Mouse (Mus musculus) neural tube, embryonic 11.5 days (tissue): ENCODE data around the gene Krt28. TPM values are rescaled to one million over a fixed set of nuclear protein-coding genes. Genes with fewer than 3 reads are reported as not detected.

Experiments
- ATAC-seq: fragments of 200-750 bp; cut with Nextera tagmentation; 2 replicates; pipeline ENCODE4 v1.8.0; 2017; ENCODE audit warnings: moderate number of reproducible peaks, mild to moderate bottlenecking, moderate TSS enrichment, moderate library complexity; ENCODE audit not compliant: insufficient read depth, low FRiP score, low TSS enrichment
- DNase-seq: peaks from one replicate; pipeline ENCODE4 v3.0.0-alpha.2; 2015; ENCODE audit warnings: low spot score
- H3K27ac ChIP-seq: fragments of 300-500 bp; sonication (generic); 2 replicates; pipeline ENCODE4 v1.5.1; 2014; ENCODE audit warnings: low read depth, mild to moderate bottlenecking, low read length
- H3K27me3 ChIP-seq: fragments of 300-500 bp; sonication (generic); 2 replicates; pipeline ENCODE4 v1.6.1; 2014; ENCODE audit warnings: mild to moderate bottlenecking, low read length, mixed read lengths; ENCODE audit not compliant: control insufficient read depth, insufficient read depth
- H3K36me3 ChIP-seq: fragments of 300-500 bp; sonication (generic); 2 replicates; pipeline ENCODE4 v1.6.1; 2014; ENCODE audit warnings: mild to moderate bottlenecking, low read length, moderate library complexity, mixed read lengths; ENCODE audit not compliant: control insufficient read depth, insufficient read depth
- H3K4me1 ChIP-seq: fragments of 300-500 bp; sonication (generic); 2 replicates; pipeline ENCODE4 v1.6.1; 2014; ENCODE audit warnings: low read length, mixed read lengths; ENCODE audit not compliant: control insufficient read depth, insufficient read depth
- H3K4me2 ChIP-seq: fragments of 300-500 bp; sonication (generic); 2 replicates; pipeline ENCODE4 v1.6.1; 2014; ENCODE audit warnings: low read depth, mild to moderate bottlenecking, moderate library complexity
- H3K4me3 ChIP-seq: fragments of 300-500 bp; sonication (generic); 2 replicates; pipeline ENCODE4 v1.5.1; 2014; ENCODE audit warnings: low read depth, low read length
- H3K9ac ChIP-seq: fragments of 300-500 bp; sonication (generic); 2 replicates; pipeline ENCODE4 v1.6.1; 2014; ENCODE audit warnings: mild to moderate bottlenecking, low read length
- H3K9me3 ChIP-seq: fragments of 300-500 bp; sonication (generic); 2 replicates; pipeline ENCODE4 v1.6.1; 2016; ENCODE audit warnings: low read length; ENCODE audit not compliant: control insufficient read depth
- WGBS: fragments of 180-500 bp; shearing (Covaris S2); extraction: QIAGEN DNeasy Blood & Tissue Kit; methylation state at CpG from one replicate; pipeline ENCODE4 v1.1.7; 2014; 5-methylcytosine and 5-hydroxymethylcytosine counted together
- polyA plus RNA-seq: library from polyadenylated mRNA; unstranded; fragments of >200 nt; fragmentation: Nextera tagmentation; extraction: Ambion mirVana; gene quantifications from 2 replicates; pipeline ENCODE4 v1.2.1, GENCODE M21; 2014

Gene Krt28
- polyA plus RNA-seq, 1 experiment from 2014 or later, result 0.19 TPM

- H3K36me3 ChIP-seq, result no peaks in the 10 kb centered on the region
- H3K4me2 ChIP-seq, result no peak overlapping the region
- no peak overlapping the region for H3K4me3 ChIP-seq
- H3K9me3 ChIP-seq, result no peaks in the 10 kb centered on the region
- no peaks in the 10 kb centered on the region for H3K27me3 ChIP-seq
- DNase-seq, result no peak
- ATAC-seq, result no peak
- H3K4me1 ChIP-seq, result no peaks in the 10 kb centered on the region
- H3K27ac ChIP-seq, result no peak overlapping the region
- no peak overlapping the region for H3K9ac ChIP-seq
- WGBS, result 62% methylated on average over 8 of the region's 8 CpGs
These were observed 24.1 kb upstream of the Krt28 start for GRCm38 (mm10) chr11:99398832-99399231.

- Histone ChIP-seq H3K4me3 (no peak overlapping the region), H3K4me2 (no peak overlapping the region), H3K27me3 (no peaks in the 10 kb centered on the region), H3K9me3 (no peaks in the 10 kb centered on the region), H3K9ac (no peak overlapping the region), H3K4me1 (no peaks in the 10 kb centered on the region), H3K27ac (no peak overlapping the region), H3K36me3 (no peaks in the 10 kb centered on the region)
- ATAC-seq, result no peak
- WGBS, result 87% methylated on average over 3 of the region's 3 CpGs
- DNase-seq, result no peak
These were observed 23.4 kb upstream of the Krt28 start for GRCm38 (mm10) chr11:99398084-99398483.

- no peaks in the 10 kb centered on the region for H3K36me3 ChIP-seq
- 89% methylated on average over 2 of the region's 2 CpGs for WGBS
- no peak for ATAC-seq
These were observed 22.0 kb upstream of the Krt28 start for GRCm38 (mm10) chr11:99396661-99397060.

GRCm38 (mm10) chr11:99396034-99396433, 21.3 kb upstream of the Krt28 start:
- H3K9ac ChIP-seq, result no peak overlapping the region
- no peaks in the 10 kb centered on the region for H3K36me3 ChIP-seq
- no peaks in the 10 kb centered on the region for H3K27me3 ChIP-seq
- no peak overlapping the region for H3K4me2 ChIP-seq
- ATAC-seq (no peak), DNase-seq (no peak)
- no peak overlapping the region for H3K4me3 ChIP-seq
- no peak overlapping the region for H3K27ac ChIP-seq
- no peaks in the 10 kb centered on the region for H3K4me1 ChIP-seq
- no peaks in the 10 kb centered on the region for H3K9me3 ChIP-seq
- 42% methylated on average over 3 of the region's 3 CpGs for WGBS

More at GRCm38 (mm10) chr11:99396661-99397060, 22.0 kb upstream of the Krt28 start:
- Histone ChIP-seq H3K27me3 (no peaks in the 10 kb centered on the region), H3K4me2 (no peak overlapping the region), H3K27ac (no peak overlapping the region), H3K9me3 (no peaks in the 10 kb centered on the region), H3K9ac (no peak overlapping the region), H3K4me3 (no peak overlapping the region), H3K4me1 (no peaks in the 10 kb centered on the region)
- DNase-seq, result no peak

GRCm38 (mm10) chr11:99392492-99392891, 17.8 kb upstream of the Krt28 start:
- Histone ChIP-seq H3K27ac (no peak overlapping the region), H3K9ac (no peak overlapping the region), H3K27me3 (no peaks in the 10 kb centered on the region), H3K36me3 (no peaks in the 10 kb centered on the region), H3K9me3 (no peaks in the 10 kb centered on the region), H3K4me2 (no peak overlapping the region), H3K4me1 (no peaks in the 10 kb centered on the region), H3K4me3 (no peak overlapping the region)
- 92% methylated on average over 10 of the region's 10 CpGs for WGBS
- ATAC-seq (no peak), DNase-seq (no peak)

- no peaks in the 10 kb centered on the region for H3K27me3 ChIP-seq
- no peak overlapping the region for H3K4me2 ChIP-seq
- H3K9ac ChIP-seq, result no peak overlapping the region
- H3K4me3 ChIP-seq, result no peak overlapping the region
- DNase-seq (no peak), ATAC-seq (no peak)
- no peaks in the 10 kb centered on the region for H3K9me3 ChIP-seq
- peaks cover 6% of the 10 kb centered on the region; the same call in 1 of the 2 replicates for H3K4me1 ChIP-seq
- H3K36me3 ChIP-seq, result no peaks in the 10 kb centered on the region
- 84% methylated on average over 6 of the region's 6 CpGs for WGBS
- no peak overlapping the region for H3K27ac ChIP-seq
These were observed 16.7 kb upstream of the Krt28 start for GRCm38 (mm10) chr11:99391375-99391774.

GRCm38 (mm10) chr11:99390866-99391265, 16.2 kb upstream of the Krt28 start:
- H3K27me3 ChIP-seq, result no peaks in the 10 kb centered on the region
- no peaks in the 10 kb centered on the region for H3K36me3 ChIP-seq
- H3K4me1 ChIP-seq, result peaks cover 6% of the 10 kb centered on the region; the same call in 1 of the 2 replicates
- H3K27ac ChIP-seq, result no peak overlapping the region
- H3K4me3 ChIP-seq, result no peak overlapping the region
- 85% methylated on average over 7 of the region's 7 CpGs for WGBS
- no peak overlapping the region for H3K9ac ChIP-seq
- no peak for ATAC-seq
- no peaks in the 10 kb centered on the region for H3K9me3 ChIP-seq
- DNase-seq, result no peak
- no peak overlapping the region for H3K4me2 ChIP-seq

- Histone ChIP-seq H3K9ac (no peak within 1 kb of the TSS), H3K4me2 (no peak within 1 kb of the TSS), H3K4me3 (no peak within 1 kb of the TSS), H3K27ac (no peak within 1 kb of the TSS), H3K4me1 (peaks cover 6% of the 10 kb centered on the region; the same call in 1 of the 2 replicates), H3K9me3 (no peaks in the 10 kb centered on the region), H3K27me3 (no peaks in the 10 kb centered on the region), H3K36me3 (no peaks in the 10 kb centered on the region)
- ATAC-seq (no peak), DNase-seq (no peak)
- 84% methylated on average over 4 of the region's 4 CpGs for WGBS
These were observed 14.6 kb upstream of the Krt28 start, which contains the start of gene Krt10 for GRCm38 (mm10) chr11:99389264-99389663. Gene Krt10, minus strand, starts transcription at chr11:99389364.

GRCm38 (mm10) chr11:99388661-99389060, 14.0 kb upstream of the Krt28 start:
- ATAC-seq (no peak), DNase-seq (no peak)
- no peak overlapping the region for H3K4me3 ChIP-seq
- H3K36me3 ChIP-seq, result no peaks in the 10 kb centered on the region
- H3K4me2 ChIP-seq, result no peak overlapping the region
- no peak overlapping the region for H3K27ac ChIP-seq
- H3K9me3 ChIP-seq, result no peaks in the 10 kb centered on the region
- H3K4me1 ChIP-seq, result peaks cover 6% of the 10 kb centered on the region; the same call in 1 of the 2 replicates
- no peak overlapping the region for H3K9ac ChIP-seq
- H3K27me3 ChIP-seq, result no peaks in the 10 kb centered on the region
- WGBS, result 94% methylated on average over 18 of the region's 18 CpGs
